Mouse (Mus musculus) left cerebral cortex, adult 18-20 months (tissue): Measurements from ENCODE around the gene Sub1. TPM values are rescaled to one million over a fixed set of nuclear protein-coding genes. Genes with fewer than 3 reads are reported as not detected.

Source experiments
- DNase-seq, 2 experiments: peaks; one replicate each; pipeline ENCODE4 v3.0.0; 2021 to 2022; ENCODE audit warnings: low spot score in 2 of 2, mixed read lengths in 1 of 2
- total RNA-seq, 2 experiments: library from RNA; stranded (reverse); gene quantifications; 2 replicates each; pipeline ENCODE4 v1.2.3; 2021

The Sub1 gene
- total RNA-seq, 2 experiments from 2014 or later, result 299 to 323 TPM

- DNase-seq, result no peak
Observed at GRCm38 (mm10) chr15:12013532-12014196, 16.9 kb upstream of the Sub1 start.

GRCm38 (mm10) chr15:12010602-12011044 lies 13.8 kb upstream of the Sub1 start:
- no peak for DNase-seq

- no peak for DNase-seq
Observed at GRCm38 (mm10) chr15:12009712-12010601, 13.2 kb upstream of the Sub1 start.

GRCm38 (mm10) chr15:12008894-12009293 lies 12.1 kb upstream of the Sub1 start:
- DNase-seq, result no peak

GRCm38 (mm10) chr15:12007971-12008800 lies 11.4 kb upstream of the Sub1 start:
- no peak for DNase-seq

- no peak for DNase-seq
Observed at GRCm38 (mm10) chr15:12007421-12007820, 10.6 kb upstream of the Sub1 start.

GRCm38 (mm10) chr15:12006169-12006568 lies 9.4 kb upstream of the Sub1 start:
- no peak for DNase-seq

- peak; percentile 94 for DNase-seq
Observed at GRCm38 (mm10) chr15:11995815-11996201, 975 bp downstream of the Sub1 start.

GRCm38 (mm10) chr15:11994921-11995814 lies 1.6 kb downstream of the Sub1 start:
- no peak for DNase-seq

- no peak for DNase-seq
Observed at GRCm38 (mm10) chr15:11994006-11994405, 2.8 kb downstream of the Sub1 start.

GRCm38 (mm10) chr15:11991552-11992113 lies 5.2 kb downstream of the Sub1 start:
- no peak for DNase-seq

GRCm38 (mm10) chr15:11988580-11988979 lies 8.2 kb downstream of the Sub1 start:
- DNase-seq, result no peak

GRCm38 (mm10) chr15:11987892-11988291 lies 8.9 kb downstream of the Sub1 start:
- no peak for DNase-seq

GRCm38 (mm10) chr15:11981985-11982384 lies 14.8 kb downstream of the Sub1 start:
- peak in 1 of 2 experiments; percentile 36 for DNase-seq

GRCm38 (mm10) chr15:11981501-11981900 lies 15.3 kb downstream of the Sub1 start:
- DNase-seq, result peak; percentile 61 to 79

GRCm38 (mm10) chr15:11978175-11978574 lies 18.6 kb downstream of the Sub1 start:
- peak in 1 of 2 experiments; percentile 24 for DNase-seq

- DNase-seq, result peak in 1 of 2 experiments; percentile 9
Observed at GRCm38 (mm10) chr15:11977071-11977470, 19.7 kb downstream of the Sub1 start.

GRCm38 (mm10) chr15:11975836-11976235 lies 20.9 kb downstream of the Sub1 start:
- DNase-seq, result peak in 1 of 2 experiments; percentile 27

GRCm38 (mm10) chr15:11971854-11972420 lies 24.8 kb downstream of the Sub1 start:
- peak; percentile 89 for DNase-seq

- DNase-seq, result no peak
Observed at GRCm38 (mm10) chr15:11970621-11971020, 26.2 kb downstream of the Sub1 start.
